Mouse (Mus musculus) urinary bladder, postnatal 10 days (tissue): ENCODE results near the gene Ap3d1.
A peak's percentile ranks its signal among the peaks of the same experiment; 100 is the strongest.

ENCODE experiments used
- DNase-seq: peaks from one replicate; pipeline ENCODE4 v3.0.0; 2022; ENCODE audit warnings: low spot score

The Ap3d1 gene

GRCm38 (mm10) chr10:80742180-80742978, at the start of gene Ap3d1:
Gene Ap3d1, minus strand, starts transcription at chr10:80742264.
- peak; percentile 89 for DNase-seq

DNA sequence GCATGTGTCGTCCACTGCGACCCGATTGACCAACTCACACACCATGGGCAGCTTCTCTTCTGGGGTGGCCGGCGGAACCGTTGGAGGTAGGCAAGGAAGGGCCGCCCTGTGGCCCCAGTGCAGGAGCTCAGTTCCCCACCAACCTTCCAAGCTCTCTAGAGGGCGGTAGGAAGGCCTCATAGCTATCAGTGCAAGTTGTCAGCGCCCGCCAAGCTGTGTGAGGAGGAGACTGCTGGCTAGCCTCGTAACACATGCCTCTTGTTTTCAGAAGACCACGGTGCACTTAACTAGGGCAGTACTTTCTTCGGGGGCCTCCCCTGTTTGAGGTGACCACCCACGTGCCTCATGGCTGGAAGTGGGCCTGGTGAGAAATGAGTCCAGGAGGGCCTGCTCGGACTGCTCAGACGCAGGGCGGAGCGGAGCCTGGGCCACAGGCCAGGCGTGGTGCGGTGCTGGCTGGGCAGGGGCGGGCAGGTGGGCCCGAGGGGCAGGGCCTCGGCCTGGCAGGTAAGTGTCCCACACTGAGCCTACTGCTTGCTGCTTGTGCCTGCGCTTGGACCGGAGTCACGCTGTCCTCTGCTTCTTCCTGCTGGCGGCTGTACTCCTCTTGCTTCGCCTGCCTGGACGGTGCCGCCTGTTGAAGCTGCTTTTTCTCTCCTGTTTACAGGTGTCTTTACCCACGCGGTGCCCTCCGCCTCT, 49.6 kb upstream of the Ap3d1 start:
- DNase-seq: no peak

DNA sequence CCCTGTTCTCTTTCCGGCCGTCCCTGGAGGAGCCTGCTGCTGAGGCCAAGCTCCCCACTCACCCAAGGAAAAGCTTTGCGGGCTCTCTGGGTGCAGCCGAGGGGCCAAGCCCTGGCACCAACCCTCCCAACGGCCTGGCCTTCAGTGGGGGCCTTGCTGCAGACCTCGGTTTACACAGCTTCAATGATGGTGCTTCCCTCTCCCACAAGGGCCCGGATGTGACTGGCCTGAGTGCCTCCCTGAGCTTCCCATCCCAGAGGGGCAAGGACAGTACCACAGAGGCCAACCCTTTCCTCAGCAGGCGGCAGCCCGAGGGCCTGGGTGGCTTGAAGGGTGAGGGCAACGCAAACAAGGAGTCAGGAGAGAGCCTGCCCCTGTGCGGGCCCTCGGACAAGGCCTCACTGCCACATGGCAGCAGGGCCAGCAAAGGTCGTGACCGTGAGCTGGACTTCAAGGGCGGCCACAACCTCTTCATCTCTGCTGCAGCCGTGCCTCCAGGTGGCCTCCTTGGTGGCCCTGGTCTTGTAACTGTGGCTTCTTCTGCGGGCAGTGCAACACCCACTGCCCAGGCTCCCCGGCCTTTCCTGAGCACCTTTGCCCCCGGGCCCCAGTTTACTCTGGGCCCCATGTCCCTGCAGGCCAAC, 48.8 kb upstream of the Ap3d1 start:
- no peak for DNase-seq

- no peak for DNase-seq
Measured at GRCm38 (mm10) chr10:80787517-80787916, 45.5 kb upstream of the Ap3d1 start.

DNA sequence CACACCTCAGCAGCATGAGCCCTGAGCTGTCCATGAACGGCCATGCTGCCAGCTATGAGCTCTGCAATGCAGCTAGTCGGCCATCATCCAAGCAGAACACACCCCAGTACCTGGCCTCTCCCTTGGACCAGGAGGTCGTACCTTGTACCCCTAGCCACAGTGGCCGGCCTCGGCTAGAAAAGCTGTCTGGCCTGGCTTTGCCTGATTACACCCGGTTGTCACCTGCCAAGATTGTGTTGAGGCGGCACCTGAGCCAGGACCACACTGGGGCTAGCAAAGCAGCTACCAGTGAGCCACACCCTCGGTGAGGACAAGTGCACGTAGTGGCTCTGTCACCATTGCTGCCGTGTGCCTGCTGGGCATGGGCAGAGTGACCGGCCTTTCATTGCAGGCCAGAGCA, 43.9 kb upstream of the Ap3d1 start:
- DNase-seq: no peak

DNA sequence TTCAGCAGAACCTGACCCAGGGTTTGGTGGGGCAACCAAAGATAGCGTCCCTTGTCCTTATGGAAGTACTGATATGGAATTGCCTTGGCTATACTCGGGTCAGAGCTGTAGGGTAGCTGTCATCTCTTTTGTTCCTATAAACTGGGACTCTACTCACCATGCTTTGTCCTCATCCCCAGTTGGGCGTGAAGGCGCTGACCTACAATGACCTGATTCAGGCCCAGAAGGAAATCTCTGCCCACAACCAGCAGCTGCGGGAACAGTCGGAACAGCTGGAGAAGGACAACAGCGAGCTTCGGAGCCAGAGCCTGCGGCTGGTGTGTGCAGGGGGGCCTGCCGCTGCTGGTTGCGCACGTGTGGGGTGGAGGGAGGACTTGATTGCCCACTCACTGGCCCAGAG, 42.8 kb upstream of the Ap3d1 start:
- DNase-seq: no peak

DNA sequence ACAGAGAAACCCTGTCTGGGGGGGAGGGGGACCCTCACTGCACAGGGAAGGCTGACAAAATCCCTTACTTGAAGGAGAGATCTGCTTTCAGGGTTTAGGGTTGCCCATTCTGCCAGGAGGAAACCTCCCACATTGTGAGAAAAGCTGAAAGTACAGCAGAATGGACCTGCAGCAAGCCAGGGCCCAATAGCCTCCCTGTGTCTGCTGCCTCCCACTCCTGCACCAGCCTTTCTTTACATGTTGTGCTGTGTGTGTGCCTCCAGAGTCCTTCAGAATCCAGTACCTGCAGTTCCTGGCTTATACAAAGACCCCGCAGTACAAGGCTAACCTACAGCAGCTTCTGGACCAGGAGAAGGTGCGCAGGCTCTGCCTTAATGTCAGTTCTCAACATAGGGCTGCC, 42.2 kb upstream of the Ap3d1 start:
- DNase-seq: no peak

DNA sequence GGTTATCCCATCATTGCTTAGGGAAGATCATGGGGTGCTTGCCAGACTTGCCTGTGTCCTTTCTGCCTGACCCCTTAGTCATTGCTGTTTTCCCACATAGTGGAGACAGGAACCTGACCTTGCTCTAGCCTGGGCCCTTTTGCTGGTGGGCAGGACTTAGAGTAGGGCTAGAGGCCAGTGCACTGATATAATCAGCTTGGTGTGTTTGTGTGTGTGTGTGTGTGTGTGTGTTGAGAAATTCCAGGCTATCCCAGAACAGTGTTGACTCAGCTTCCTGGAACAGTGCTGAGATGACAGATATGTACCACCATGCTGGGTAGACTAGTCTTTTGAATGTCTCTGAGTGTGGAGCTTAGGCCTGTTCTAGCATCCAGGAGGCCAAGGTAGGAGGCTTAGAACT, 37.5 kb upstream of the Ap3d1 start:
- DNase-seq: no peak

DNA sequence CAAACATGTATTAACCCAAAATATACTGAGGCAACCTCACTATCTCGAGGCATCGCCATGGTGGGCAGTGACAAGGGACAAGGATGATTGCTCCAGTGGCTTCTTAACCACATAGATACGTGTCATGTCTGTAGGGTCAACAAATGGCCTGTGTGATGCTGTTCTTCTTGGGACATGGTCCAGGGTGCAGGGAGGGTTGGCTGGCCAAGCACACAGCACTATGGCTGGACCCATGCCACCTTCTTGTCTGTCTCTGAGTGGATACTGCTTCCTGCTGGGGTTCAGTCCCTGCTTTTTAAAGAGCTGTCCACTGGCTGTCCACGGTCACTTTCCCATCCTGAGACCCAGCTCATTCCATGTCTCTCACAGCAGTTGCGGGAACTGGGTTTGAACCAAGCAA, 35.1 kb upstream of the Ap3d1 start:
- no peak for DNase-seq

- no peak for DNase-seq
Measured at GRCm38 (mm10) chr10:80776358-80776869, 34.4 kb upstream of the Ap3d1 start.

DNA sequence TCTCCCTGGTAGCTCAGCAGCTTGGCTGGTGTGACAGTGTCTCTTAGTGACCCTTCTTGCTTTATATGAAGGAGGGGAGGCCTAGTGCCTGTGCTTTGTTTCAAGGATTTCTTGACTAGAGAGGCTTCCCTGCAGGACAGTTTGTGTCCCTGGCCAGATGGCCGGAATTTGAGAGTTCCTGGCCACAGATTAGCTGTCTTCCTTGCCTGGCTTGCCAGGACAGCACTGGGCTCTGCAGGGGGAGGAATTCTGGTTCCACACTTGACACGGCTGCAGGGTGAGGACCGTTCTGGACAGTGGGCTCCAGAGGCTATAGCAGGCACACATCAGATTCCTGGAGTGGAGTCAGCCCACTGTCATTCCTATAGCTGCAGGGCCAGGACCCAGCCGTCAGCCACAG, 33.7 kb upstream of the Ap3d1 start:
- DNase-seq: no peak

- DNase-seq: no peak
Measured at GRCm38 (mm10) chr10:80774981-80775380, 32.9 kb upstream of the Ap3d1 start.

GRCm38 (mm10) chr10:80774549-80774948, 32.5 kb upstream of the Ap3d1 start:
- peak; percentile 52 for DNase-seq

DNA sequence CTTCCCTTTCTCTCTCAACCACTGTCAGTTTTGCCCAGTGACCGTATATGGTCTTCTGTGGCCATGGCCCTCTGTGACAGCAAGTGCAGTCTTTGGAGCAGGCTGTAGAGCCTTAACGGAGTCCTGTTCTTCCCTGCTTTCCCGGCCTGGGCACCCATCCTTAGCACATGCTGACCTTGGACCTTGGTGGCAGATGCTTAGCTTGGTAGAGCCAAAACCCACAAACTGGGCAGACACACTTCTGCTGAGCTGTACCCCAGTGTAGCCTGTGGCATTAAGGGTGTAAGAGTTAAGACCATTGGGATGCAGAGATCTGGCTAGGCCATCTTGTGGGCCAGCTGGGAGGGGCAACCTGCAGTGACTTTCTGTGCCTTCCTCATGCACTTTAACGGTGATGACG, 31.8 kb upstream of the Ap3d1 start:
- no peak for DNase-seq

GRCm38 (mm10) chr10:80768365-80768764, 26.3 kb upstream of the Ap3d1 start:
- DNase-seq: no peak

DNA sequence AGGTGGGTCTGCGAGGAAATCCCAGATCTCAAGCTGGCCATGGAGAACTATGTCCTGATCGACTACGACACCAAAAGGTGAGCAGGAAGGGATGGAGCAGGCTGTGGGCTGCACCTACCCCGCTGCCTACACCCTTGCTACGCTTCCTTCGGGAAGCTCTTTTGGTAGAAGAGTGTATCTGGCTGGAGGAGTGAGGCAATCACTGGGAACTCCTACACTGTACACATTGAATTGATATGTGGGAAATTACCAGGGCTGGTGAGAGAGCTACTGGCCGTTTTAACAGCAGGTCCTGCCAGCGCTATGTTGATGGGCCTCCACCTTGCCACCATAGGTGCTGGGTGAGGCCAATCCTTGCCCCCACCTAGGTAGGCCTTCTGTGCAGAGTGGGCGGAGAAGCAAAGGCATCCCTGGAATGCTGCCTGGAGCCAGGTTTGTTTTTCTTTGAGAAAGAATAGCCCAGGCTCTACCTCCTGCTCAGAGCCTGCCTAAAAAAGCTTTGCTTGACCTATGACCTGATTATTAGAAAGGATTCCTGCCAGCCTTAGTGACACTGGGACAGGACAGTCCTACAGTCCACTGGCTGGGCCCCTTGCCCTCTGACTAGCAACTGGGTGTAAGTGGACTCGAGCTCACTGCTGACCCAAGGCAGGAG, 24.2 kb upstream of the Ap3d1 start:
- DNase-seq: no peak

DNA sequence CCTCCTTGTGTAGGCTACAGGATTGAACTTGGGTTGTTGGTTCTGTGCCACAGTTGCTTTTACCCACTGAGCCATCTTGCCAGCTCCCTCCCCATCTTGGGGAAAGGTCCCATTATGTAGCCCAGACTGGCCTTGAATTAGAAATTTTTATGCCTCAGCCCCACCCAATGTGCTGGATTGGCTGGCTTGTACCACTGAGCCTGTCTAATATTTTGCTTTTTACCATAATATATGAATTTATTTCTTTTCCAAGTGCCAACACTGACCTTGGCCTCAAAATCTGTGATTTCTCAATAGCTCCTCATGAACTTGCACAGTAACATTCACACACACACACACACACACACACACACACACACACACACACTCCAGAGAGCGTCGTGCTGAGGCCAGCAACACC, 23.7 kb upstream of the Ap3d1 start:
- no peak for DNase-seq

GRCm38 (mm10) chr10:80763502-80763901, 21.4 kb upstream of the Ap3d1 start:
- no peak for DNase-seq

GRCm38 (mm10) chr10:80761821-80762220, 19.8 kb upstream of the Ap3d1 start:
- no peak for DNase-seq

GRCm38 (mm10) chr10:80760596-80761524, 18.8 kb upstream of the Ap3d1 start:
- no peak for DNase-seq

GRCm38 (mm10) chr10:80758651-80759050, 16.6 kb upstream of the Ap3d1 start:
- no peak for DNase-seq
